Mouse (Mus musculus) neural tube, embryonic 10.5 days (tissue): Measurements from ENCODE around the gene Vmo1.

Experiments
- DNase-seq: peaks from one replicate; pipeline ENCODE4 v3.0.0-alpha.2; 2017; ENCODE audit warnings: low spot score; ENCODE audit errors: extremely low spot score

The Vmo1 gene

DNA sequence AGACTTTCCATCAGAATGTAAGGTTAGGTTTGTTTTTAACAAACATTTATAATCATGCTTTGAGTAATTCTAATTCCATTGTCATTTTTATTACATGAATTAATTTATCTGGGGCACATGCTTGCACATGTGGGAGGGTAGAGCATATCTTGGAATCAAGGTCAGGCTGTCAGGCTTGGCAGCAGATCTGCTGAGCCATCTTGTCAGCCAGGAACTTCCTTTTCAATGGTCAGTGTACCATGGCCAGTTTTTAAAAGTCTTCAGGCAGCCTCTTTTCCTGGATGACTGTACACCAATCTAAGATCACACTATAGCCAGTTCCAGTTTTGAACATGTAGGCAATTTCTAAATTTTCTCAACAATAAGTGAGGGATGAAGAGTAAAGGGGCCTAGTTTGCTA is 41.7 kb downstream of the Vmo1 start:
- no peak for DNase-seq

DNA sequence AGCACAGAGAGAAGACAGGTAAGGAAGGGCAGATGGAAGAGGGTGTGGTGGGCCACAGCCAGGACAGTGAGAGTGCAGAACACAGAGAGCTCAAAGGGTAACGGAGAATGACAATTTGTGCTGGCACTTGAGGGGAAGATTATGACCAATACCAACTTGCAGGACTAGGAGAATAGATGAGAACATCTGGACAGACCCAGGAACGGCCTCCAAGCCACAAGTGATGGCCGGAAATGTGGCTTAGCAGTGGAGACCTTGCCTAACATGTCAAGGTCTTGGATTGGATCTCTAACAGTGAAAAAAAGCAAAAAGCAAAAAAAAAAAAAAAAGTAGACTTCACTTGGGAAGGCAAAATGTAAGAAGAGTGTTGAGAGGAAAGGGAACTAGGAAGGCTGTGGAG is 44.7 kb downstream of the Vmo1 start:
- DNase-seq, result no peak

DNA sequence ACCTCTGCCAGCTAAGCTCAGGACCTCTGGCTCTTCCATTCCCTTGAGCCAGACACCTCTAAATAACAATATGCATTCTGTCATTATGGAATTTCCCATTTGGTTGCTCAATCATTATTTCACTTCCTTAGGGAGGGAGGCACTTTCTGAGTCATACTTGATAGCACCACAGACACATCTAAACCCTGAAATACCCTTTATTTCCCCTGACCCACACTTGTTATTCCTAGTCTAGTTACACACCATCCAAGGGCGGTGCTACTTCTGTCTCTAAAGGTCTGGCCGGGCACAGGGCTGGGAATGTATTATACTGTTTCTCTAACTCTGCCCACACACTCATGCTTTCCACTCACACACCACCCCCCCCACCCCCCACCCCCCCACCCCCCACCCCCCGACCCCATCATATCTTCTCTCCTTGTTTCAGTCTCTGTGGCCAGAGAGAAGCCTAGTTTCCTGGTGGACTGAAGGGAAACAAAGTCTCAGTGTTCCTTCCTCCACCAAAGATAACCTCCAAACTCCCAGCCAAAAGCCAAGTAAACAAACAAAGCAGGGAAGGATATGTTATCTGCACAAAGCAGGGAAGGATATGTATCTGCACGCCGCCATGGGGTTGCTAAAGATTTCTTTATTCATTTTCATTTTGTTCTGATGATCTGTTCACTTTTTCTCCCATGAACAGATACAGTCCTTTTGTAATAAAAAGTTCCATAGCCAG is 46.4 kb downstream of the Vmo1 start:
- DNase-seq, result no peak

- peak; percentile 27 for DNase-seq
These were observed 48.6 kb downstream of the Vmo1 start for GRCm38 (mm10) chr11:70465824-70466223.

DNA sequence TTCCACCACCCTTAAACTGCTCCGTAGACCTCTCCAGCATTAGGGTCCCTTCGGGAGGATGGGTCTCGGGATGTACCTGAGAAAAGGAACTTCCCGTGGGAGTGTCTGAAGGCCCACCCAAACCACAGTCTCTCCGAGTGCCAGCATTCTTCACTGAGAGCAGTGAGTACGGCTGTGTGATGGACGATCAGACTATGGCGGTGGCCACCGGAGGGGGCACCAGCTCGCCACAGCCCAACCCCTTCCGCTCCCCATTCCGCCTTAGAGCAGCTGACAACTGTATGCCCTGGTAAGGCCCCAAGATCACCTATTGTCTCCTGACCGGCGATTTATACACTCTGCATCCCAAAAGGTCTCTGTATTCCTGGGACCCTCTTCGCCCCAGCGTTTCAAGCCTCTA is 49.2 kb downstream of the Vmo1 start:
- DNase-seq, result peak; percentile 27

DNA sequence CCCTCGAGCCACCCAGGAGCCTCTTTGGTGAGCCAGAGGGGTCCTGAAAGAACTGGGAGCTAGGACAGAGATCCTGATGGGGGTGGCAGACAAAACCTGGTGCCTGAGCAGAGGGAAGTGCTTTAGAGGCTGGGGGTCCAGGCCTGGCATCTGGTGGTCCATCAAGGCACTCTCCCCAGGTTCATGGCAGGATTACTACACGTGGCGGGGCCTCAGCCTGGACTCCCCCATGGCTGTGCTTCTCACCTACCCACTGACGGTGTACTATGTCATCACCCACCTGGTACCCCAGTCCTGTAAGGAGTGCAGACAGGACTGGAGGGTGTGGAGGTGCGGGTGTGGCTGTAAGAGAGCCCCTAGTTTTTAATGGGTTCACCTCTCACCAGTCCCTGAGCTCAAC is 50.4 kb downstream of the Vmo1 start:
- no peak for DNase-seq
